Mouse (Mus musculus) gastrocnemius, postnatal 14 days (tissue): Measurements from ENCODE around the gene Dock10. TPM values are rescaled to one million over a fixed set of nuclear protein-coding genes. Genes with fewer than 3 reads are reported as not detected.

Source experiments
- DNase-seq: peaks from one replicate; pipeline ENCODE4 v3.0.0; 2021; ENCODE audit warnings: mixed read lengths
- intact Hi-C: fragments of 180-260 bp; cut with DNase I; formaldehyde crosslinking; loops from one replicate; pipeline ENCODE4 v1.15.1; 2025; ENCODE audit warnings: low total_unique reads
- total RNA-seq, 2 experiments: library from RNA; stranded (reverse); gene quantifications; 2 replicates each; pipeline ENCODE4 v1.2.3; 2021

Gene Dock10
- total RNA-seq, 2 experiments from 2014 or later, result 7.3 to 8.0 TPM

- intact Hi-C loops, result no loop called here
These were observed 131.5 kb downstream of the Dock10 start for GRCm38 (mm10) chr1:80626800-80627199.

GRCm38 (mm10) chr1:80625371-80625770 is 133.0 kb downstream of the Dock10 start:
- no peak for DNase-seq
- intact Hi-C loops, result no loop called here

More at GRCm38 (mm10) chr1:80626800-80627199, 131.5 kb downstream of the Dock10 start:
- no peak for DNase-seq

- no peak for DNase-seq
These were observed 133.8 kb downstream of the Dock10 start for GRCm38 (mm10) chr1:80624552-80624951.

GRCm38 (mm10) chr1:80622646-80623045 is 135.7 kb downstream of the Dock10 start:
- intact Hi-C loops, result no loop called here
- no peak for DNase-seq

More at GRCm38 (mm10) chr1:80624552-80624951, 133.8 kb downstream of the Dock10 start:
- intact Hi-C loops, result no loop called here

GRCm38 (mm10) chr1:80619100-80619499 is 139.2 kb downstream of the Dock10 start:
- DNase-seq, result no peak
- intact Hi-C loops, result no loop called here

- intact Hi-C loops, result no loop called here
- DNase-seq, result no peak
These were observed 141.7 kb downstream of the Dock10 start for GRCm38 (mm10) chr1:80616671-80617070.

GRCm38 (mm10) chr1:80614750-80615149 is 143.6 kb downstream of the Dock10 start:
- no peak for DNase-seq
- intact Hi-C loops, result no loop called here

- intact Hi-C loops, result no loop called here
- DNase-seq, result no peak
These were observed 144.8 kb downstream of the Dock10 start for GRCm38 (mm10) chr1:80613395-80614011.

- intact Hi-C loops, result no loop called here
- DNase-seq, result no peak
These were observed 150.8 kb downstream of the Dock10 start for GRCm38 (mm10) chr1:80607546-80607945.

- DNase-seq, result no peak
- intact Hi-C loops, result no loop called here
These were observed 152.1 kb downstream of the Dock10 start for GRCm38 (mm10) chr1:80606131-80606754.

GRCm38 (mm10) chr1:80604332-80604731 is 154.0 kb downstream of the Dock10 start:
- intact Hi-C loops, result no loop called here
- DNase-seq, result no peak

- intact Hi-C loops, result no loop called here
- no peak for DNase-seq
These were observed 155.2 kb downstream of the Dock10 start for GRCm38 (mm10) chr1:80603081-80603480.

GRCm38 (mm10) chr1:80583281-80583680 is 175.0 kb downstream of the Dock10 start:
- intact Hi-C loops, result no loop called here
- no peak for DNase-seq

GRCm38 (mm10) chr1:80582186-80582585 is 176.1 kb downstream of the Dock10 start:
- intact Hi-C loops, result no loop called here
- DNase-seq, result no peak

- intact Hi-C loops, result no loop called here
- DNase-seq, result no peak
These were observed 181.4 kb downstream of the Dock10 start for GRCm38 (mm10) chr1:80576898-80577297.

GRCm38 (mm10) chr1:80556446-80556845 is 201.9 kb downstream of the Dock10 start:
- DNase-seq, result no peak
- intact Hi-C loops, result no loop called here

GRCm38 (mm10) chr1:80541522-80541921 is 216.8 kb downstream of the Dock10 start:
- no peak for DNase-seq
- intact Hi-C loops, result no loop called here

GRCm38 (mm10) chr1:80522197-80522596 is 236.1 kb downstream of the Dock10 start:
- DNase-seq, result no peak
- intact Hi-C loops, result no loop called here

- DNase-seq, result no peak
- intact Hi-C loops, result no loop called here
These were observed 237.9 kb downstream of the Dock10 start for GRCm38 (mm10) chr1:80520456-80520855.

GRCm38 (mm10) chr1:80519893-80520292 is 238.4 kb downstream of the Dock10 start:
- DNase-seq, result no peak
- intact Hi-C loops, result loop anchor here (5.0 kb wide), 1 partner anchor 338 kb away; no protein-coding TSS in a partner anchor

GRCm38 (mm10) chr1:80515836-80516235 is 242.5 kb downstream of the Dock10 start:
- no peak for DNase-seq
- intact Hi-C loops, result loop anchor here (5.0 kb wide), 1 partner anchor 334 kb away; no protein-coding TSS in a partner anchor
